Mouse (Mus musculus): ENCODE measurements around the gene Srrm2.

Gene Srrm2

DNA sequence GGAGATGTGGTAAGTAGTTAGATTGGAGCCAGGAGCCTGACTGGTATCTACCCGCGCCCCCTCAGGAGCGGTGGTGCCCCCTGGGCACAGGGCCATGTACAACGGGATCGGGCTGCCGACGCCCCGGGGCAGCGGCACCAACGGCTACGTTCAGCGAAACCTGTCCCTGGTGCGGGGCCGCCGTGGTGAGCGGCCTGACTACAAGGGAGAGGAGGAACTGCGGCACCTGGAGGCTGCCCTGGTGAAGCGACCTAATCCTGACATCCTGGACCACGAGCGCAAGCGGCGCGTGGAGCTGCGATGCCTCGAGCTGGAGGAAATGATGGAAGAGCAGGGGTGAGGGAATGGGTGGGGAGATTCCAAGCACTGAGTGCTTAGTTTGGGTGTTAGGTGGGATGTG, 16.5 kb downstream of the Srrm2 start:
- no peak for DNase-seq (ENCODE audit: low spot score in 2 of 2)

DNA sequence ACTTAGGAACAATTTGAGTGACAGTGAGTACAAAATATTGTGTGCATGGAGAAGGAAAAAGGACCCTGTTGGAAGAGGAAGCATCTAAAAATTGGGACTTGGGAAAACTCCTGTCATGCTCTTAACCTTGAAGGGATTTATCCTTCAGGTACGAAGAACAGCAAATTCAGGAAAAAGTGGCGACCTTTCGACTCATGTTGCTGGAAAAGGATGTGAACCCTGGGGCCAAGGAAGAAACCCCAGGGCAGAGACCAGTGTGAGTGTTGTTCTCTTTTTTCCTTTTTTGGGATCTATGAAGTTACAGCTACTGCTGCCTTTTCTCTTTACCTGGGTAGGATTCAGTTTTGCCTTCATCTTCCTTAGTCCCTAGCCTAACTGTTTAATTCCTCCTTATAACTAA, 17.6 kb downstream of the Srrm2 start:
- no peak for DNase-seq (ENCODE audit: low spot score in 2 of 2)

DNA sequence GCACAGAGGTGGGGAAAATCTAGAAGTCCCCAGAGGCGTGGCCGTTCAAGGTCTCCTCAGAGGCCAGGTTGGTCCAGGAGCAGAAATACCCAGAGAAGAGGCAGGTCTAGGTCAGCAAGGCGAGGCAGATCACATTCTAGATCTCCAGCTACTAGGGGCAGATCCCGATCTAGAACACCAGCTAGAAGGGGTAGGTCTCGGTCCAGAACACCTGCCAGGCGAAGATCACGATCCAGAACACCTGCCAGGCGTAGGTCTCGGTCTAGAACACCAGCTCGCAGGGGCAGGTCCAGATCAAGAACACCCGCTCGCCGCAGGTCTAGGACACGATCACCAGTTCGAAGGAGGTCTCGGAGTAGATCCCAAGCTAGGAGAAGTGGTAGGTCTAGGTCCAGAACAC, 25.3 kb downstream of the Srrm2 start:
- no peak for DNase-seq (ENCODE audit: low spot score in 2 of 2)

DNA sequence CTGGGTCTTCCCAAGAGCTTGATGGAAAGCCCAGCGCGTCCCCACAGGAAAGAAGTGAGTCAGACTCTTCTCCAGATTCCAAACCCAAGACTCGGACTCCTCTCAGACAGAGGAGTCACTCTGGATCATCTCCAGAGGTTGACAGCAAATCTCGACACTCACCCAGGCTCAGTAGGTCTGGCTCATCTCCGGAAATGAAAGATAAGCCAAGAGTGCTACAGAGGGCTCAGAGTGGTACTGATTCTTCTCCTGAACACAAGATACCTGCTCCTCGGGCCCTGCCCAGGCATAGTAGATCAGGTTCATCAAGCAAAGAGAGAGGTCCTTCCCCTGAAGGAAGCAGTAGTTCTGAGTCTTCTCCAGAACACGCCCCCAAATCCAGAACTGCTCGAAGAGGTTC, 28.2 kb downstream of the Srrm2 start:
- DNase-seq (ENCODE audit: low spot score in 2 of 2): no peak

DNA sequence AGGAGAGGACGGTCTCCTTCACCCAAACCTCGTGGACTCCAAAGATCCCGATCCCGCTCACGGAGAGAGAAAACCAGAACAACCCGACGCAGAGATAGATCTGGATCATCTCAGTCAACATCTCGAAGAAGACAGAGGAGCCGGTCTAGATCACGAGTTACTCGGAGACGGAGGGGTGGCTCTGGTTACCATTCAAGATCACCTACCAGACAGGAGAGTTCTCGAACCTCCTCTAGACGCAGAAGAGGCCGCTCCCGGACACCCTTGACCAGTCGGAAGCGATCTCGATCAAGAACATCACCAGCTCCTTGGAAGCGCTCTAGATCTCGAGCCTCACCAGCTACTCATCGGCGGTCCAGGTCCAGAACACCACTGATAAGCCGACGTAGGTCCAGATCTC, 28.9 kb downstream of the Srrm2 start:
- no peak for DNase-seq (ENCODE audit: low spot score in 2 of 2)

DNA sequence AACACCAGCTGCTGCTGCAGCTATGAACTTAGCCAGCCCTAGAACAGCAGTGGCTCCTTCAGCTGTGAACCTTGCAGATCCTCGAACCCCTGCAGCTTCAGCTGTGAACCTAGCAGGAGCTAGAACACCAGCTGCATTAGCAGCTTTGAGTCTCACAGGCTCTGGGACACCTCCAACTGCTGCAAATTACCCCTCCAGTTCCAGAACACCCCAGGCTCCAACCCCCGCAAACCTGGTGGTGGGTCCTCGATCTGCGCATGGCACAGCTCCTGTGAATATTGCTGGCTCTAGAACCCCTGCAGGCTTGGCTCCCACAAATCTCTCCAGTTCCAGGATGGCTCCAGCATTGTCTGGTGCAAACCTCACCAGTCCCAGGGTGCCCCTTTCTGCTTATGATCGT, 30.4 kb downstream of the Srrm2 start:
- DNase-seq (ENCODE audit: low spot score in 2 of 2): no peak

DNA sequence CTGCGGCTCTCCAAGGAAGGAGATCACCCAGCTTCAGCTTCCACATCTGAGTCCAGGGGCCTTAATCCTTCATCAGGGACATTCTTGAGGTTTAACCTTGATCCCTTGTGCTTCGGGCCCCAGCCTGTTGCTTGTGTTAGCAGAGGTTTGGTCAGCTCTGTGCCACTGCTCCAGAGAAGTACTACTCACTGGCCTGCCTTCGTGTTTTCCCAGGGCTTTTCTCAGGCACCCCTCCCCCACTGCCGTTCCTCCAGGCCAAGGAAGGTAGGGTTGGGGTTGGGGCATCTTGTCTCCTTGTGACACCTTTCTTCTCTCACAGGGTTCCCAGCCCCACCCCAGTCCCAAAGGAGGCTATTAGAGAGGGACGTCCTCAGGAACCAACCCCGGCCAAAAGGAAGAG, 31.8 kb downstream of the Srrm2 start:
- DNase-seq (ENCODE audit: low spot score in 2 of 2): no peak

DNA sequence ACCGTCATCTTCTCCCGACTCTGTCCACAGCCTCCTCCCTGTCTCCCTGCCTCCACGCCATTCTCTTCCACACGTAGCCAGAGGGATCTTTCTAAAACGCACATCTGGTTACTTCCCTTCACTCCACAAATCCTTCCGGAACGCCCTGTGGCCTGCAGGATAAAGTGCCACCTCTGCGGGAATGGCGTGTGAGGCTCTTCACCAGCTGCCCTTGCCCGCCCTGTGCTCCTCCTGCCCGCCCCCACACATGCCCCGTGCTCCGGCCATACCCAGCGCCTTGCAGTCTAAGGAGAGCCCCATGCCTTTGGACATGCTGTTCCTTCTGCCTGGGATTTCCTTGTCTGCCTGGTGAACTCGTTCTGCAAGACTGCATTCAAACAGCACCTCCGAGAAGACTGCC, 32.7 kb downstream of the Srrm2 start:
- no peak for DNase-seq (ENCODE audit: low spot score in 2 of 2)

DNA sequence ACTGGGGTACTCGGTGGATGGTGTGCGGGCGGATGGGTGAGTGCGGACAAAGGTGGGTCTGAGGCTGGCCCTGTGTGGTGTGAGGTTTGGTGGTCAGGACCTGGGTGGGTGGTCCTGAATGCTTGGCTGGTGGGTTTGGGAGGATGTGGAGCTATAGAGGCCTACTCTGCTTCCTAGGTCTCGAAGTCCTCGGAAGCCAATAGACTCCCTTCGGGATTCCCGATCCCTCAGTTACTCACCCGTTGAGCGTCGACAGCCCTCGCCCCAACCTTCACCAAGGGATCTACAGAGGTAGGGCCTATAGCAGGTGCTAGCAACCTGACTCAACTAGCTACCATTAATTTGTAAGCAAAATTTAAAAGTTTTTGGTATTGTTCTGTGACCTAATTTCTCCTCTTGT, 33.3 kb downstream of the Srrm2 start:
- DNase-seq (ENCODE audit: low spot score in 2 of 2): no peak

DNA sequence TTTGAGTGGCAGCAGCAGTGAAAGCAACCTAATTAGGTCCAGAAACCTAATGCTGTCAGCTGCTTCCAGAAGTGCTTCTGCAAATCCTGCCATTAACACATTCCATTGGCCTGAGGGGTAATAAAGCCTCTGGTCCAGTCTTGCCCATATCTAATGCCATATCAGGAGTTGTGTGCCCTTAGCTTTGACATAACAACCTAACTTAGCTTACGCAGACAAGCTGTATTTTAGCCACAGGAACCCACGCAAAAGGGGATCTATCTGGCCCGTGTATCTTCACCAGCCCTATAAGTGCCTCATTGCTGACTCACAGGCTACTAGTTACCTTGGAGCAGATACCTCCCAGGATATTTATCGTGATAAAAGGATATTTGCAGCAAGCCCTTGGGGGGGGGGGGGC, 35.3 kb downstream of the Srrm2 start:
- DNase-seq (ENCODE audit: low spot score in 2 of 2): no peak

DNA sequence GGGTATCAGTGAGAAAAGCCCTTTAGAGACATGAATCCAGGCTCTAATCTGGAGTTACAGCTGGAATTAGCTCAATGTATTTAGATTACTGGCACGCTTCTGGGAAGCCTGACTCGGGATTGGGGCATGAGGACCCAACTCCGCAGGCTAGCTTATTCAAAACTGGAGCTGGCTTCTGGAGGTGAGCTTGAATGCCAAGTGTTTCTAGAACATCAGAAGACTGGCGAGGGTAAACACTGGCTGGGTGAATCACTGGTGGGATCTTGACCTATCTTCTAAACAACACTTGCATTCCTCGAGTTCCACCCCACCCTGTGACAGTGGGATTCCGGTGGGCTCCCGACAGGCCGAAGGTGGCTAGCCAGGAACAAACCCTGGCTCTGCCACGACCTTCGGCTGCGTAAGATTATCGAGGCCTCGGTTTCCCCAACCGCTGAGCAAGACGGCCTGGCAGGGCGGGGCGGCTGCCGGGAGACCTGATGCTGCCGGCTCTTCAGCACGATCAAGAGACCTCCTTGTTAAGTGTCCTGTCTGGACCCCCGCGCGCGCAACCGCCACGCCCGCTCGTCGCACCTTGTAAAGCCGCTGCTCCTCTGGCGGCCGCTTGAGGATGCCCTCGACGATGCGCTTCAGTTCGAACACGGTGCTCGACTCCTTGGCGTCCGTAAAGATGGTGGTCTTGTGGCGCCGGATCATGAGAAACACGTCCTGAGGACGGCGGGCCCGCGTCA, 38.1 kb downstream of the Srrm2 start:
- DNase-seq (ENCODE audit: low spot score in 2 of 2): peak; percentile 43 to 51

DNA sequence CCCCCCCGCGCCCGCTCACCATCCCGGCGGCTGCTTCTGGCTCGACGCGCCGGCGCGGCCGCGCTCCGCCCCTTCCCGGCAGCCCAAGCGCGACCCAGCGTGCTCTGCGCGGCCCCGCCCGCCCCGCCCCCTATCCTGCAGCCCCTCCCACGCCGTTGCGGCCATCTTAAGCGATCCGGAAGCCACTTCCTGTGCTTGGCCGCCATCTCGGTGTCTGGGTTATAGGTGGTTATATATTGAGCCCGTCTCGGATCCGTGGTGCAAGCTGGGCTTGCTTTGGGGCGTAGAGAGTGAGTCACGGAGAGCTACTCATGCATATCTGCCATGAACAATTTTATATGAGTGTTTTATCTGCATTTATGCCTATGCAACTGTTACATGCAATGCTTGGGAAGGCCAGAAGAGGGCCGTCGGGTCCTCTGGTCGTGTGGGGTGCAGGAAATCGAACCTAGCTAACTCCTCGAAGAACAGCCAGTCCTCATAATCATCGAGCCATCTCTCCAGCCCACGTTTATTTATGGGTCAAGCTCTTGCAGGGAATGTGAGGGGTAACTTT, 38.8 kb downstream of the Srrm2 start, which contains the start of gene Elob:
Gene Elob (minus strand): TSS at position 73 of the 556 bp plus-strand sequence.
- peak; percentile 81 to 86 for DNase-seq (ENCODE audit: low spot score in 2 of 2)

DNA sequence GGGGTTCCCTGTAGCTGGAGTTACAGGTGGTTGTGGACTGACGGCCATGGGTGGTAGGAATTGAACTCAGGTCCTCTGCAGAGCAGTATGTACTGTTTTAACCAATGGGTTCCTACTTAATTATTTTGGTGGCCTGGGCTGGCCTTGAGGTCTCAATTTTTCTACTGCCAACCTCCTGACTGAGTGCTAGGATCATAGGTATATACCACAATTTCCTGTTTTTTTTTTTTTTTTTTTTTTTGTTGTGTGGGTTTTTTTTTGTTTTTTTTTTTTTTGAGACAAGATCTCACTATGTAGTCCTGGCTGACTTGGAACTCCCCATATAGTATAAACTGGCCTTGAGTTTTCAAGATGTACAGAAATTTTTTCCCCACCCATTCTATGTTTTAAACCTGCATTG, 40.9 kb downstream of the Srrm2 start:
- DNase-seq (ENCODE audit: low spot score in 2 of 2): no peak

DNA sequence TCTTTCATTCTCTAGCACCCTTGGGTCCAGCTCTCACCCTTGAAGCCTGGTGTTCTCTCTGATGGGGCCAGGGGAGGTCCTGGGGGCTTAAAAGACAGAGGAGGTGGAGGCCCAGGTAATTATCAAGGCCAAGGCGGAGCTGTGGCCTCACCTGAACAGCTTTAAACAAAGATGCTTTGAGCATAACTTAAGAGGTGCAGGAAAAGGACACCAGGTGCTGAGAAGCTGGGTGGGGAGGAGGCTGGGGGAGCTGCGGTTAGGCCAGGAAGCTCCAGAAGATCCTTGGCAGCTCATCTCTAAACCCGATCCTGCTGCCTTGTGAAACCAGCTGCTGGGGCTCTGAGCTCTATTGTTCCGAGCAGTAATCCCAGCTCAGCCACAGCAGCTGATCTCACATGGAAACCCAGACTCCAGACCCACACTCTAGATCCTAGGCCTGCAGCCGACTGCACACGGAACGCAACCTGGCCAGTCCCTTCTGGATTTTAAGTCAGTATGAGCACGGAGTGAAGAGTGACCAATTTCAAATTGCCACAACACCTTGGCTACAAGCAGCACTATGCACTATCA, 45.8 kb downstream of the Srrm2 start, which contains the start of gene Prss33:
Gene Prss33 (minus strand): TSS at position 51 of the 570 bp plus-strand sequence.
- no peak for DNase-seq (ENCODE audit: low spot score in 2 of 2)

DNA sequence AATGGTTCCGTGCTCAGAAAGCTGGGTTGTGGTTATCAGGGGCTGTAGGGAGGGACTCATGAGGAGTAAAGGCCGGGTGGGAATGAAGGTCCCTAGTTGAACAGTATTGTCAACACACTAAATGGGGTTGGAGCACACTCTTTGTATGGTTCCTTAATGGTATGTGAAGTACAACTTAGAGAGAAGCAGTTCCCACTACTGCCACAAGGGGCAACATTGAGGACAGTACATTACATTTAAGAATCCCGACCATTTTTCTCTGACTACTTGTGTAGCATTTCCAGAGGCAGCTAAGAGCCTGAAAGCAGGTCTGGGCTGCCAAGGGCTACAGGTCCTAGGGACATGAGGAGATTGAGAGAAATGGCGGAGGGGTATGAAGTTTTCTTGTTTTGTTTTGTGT, 50.8 kb downstream of the Srrm2 start:
- peak; percentile 32 to 56 for DNase-seq (ENCODE audit: low spot score in 2 of 2)

DNA sequence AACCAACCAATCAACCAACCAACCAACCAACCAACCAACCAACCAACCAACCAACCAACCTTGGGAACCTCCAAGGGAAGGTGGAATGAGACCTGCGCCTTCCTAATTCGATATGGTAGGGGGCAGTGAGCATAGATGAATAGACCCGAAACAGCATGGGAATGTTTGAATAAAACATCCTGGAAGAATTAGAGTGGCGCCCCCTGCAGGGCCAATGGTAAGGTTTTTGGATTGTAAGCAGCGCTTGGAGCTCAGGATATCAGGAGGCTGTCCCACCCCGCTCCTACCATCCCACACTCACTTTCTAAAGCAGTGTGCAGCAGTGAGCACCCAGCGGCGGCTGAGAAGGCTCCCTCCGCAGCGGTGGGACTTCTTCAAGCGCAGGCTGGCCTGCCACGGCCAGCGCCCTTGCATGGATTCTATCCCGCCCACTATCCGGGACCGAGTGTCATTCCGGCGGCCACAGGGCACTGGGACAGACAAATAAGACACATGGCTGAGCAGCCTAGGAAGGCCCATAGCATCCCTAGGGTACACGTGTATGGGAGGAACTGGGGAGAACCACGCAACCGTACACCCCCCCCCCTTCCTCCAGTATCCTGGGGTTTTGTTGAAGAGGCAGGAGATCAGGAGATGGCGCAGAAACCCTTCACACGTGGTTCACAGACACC, 52.9 kb downstream of the Srrm2 start:
- no peak for DNase-seq (ENCODE audit: low spot score in 2 of 2)

DNA sequence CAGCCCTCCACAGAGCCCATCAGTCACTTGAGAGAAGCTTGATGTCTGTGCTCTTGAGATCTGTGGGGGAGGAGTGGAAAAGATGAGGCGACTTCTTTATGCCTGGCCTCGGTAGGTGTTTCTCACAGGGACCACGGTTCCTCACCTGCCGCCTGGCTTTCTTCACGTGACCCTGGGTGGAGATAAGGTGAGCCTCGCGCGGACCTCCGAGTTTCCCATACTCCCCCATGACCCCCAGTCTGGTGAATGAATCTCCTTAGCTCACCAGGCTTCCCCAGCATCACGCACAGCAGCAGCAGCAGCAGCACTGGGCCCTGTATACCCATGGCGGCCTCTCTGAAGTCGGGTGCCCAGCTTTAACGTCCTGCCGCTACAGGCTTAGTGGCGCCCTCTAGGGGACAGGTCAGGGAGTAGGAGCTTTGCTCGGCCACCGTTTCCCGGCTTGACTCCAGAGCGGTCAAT, 53.5 kb downstream of the Srrm2 start, which contains the start of the genes Prss32 and Prss41:
Gene Prss32 (plus strand): TSS at position 44 of the 462 bp plus-strand sequence.
Gene Prss41 (minus strand): TSS at position 361 of the 462 bp plus-strand sequence.
- DNase-seq (ENCODE audit: low spot score in 2 of 2): peak; percentile 42 to 57

DNA sequence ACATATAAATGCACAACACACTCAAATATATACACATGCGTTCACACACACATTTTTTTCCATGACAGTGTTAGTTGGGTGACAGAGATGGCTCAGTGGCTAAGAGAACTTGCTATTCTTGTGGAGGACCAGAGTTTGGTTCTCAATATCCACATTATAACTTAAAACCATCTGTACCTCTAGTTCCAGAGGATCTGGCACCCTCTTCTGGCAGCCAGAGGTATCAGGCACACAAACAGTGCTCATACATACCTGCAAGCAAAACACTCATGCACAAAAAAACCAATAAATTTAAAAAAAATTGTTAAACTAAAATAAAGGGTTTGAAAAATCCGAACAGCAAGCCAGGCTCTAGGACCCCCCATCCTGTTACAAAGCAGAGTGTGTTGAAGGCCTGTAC, 59.7 kb downstream of the Srrm2 start:
- DNase-seq (ENCODE audit: low spot score in 2 of 2): no peak

DNA sequence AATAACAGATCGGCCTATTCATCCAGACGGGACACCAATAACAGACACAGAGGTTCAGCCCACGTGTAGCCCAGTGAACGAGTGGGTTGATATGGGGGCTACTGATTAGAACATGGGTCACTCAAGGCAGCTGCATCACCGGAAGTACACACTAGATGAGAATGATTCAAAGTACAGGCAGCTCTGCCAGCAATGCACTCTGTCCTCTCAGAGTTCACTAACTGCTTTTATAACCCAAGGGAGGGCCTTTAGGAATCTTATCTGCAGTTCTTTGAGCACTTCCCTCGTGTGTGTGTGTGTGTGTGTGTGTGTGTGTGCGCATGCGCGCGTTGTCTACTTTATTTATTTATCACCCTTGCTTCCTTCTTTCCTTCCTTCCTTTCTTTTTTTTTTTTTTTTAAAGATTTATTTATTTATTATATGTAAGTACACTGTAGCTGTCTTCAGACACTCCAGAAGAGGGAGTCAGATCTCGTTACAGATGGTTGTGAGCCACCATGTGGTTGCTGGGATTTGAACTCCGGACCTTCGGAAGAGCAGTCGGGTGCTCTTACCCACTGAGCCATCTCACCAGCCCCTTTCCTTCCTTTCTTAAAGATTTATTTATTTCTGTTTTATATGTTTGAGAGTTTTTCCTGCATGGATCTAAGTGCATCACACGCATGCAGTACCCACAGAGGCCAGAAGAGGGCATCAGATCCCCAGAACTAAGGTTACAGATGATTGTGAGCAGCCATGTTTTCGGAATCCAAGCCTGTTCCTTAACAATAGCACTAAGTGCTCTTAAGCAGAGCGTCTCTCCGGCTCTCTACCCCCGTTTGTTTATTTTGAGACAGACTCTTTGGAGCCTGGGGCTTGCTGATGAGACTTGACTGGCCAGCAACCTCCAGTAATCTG, 60.8 kb downstream of the Srrm2 start:
- peak in 1 of 2 experiments; percentile 28 for DNase-seq (ENCODE audit: low spot score in 2 of 2)

DNA sequence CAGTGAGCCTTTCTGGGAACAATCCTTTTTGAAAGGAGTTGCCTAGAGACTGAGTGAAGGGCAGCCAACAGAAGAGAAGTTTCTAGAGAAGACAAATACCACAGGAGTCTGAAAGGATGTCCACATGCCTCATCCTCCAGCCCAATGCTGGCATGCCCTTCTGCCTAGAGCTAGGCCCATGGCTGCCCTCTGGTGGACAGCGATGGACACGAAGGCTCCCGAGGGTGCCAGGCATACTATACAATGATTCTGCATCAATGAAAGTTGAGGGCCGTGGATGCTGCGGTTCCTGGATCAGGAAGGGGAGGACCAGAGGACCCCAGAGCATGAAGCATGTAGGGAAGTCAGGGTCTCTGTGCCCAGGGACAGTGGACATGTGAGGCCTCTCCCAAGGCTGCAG, 63.0 kb downstream of the Srrm2 start:
- DNase-seq (ENCODE audit: low spot score in 2 of 2): peak; percentile 34 to 46

DNA sequence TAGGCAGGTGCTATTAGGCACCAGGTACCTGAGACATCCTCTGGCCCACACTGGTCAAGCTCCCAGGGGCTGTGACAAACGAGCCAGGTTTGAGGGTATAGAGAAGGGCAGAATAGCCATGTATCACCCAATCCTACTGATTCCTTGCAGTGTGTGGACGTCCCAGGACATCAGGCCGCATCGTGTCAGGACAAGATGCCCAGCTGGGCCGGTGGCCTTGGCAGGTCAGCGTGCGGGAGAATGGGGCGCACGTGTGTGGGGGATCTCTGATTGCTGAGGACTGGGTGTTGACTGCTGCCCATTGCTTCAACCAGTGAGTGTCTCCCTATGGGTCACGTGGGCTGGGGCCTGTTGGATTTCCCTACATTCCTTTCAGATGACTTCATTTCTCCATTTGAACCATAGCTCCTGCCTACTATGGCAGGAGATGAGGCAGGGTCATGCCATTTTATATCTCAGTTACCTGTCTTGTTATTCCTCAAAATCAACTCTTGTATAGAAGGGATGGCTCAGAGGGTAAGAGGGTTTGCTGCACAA, 64.0 kb downstream of the Srrm2 start:
- no peak for DNase-seq (ENCODE audit: low spot score in 2 of 2)
